Mouse (Mus musculus): ENCODE results near the gene Ric8b.

The Ric8b gene

GRCm38 (mm10) chr10:84963126-84963525 lies 45.7 kb downstream of the Ric8b start:
- no peak for DNase-seq

GRCm38 (mm10) chr10:84963726-84964125 lies 46.3 kb downstream of the Ric8b start:
- DNase-seq = no peak

GRCm38 (mm10) chr10:84966542-84966941 lies 49.1 kb downstream of the Ric8b start:
- no peak for DNase-seq

DNA sequence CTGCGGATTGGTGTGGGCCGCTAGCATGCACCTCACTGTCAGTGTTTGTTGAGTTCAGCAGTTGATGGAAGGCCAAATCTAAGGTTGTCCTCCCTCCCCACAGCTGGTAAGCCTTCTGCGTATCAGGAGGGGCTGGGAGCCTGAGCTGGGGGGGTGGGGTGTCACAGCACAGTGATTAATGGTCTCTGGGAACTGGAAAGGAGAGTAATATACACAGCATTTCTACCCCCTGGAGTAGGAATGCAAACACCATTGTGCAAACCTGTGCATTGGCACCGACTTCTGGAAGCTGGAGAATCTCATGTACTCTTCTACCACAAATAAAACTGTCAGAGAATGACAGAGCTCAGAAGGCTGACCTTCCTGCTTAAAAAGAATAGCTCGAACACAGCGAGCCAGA lies 50.2 kb downstream of the Ric8b start:
- peak; percentile 52 for DNase-seq

- no peak for DNase-seq
These were observed 51.7 kb downstream of the Ric8b start for GRCm38 (mm10) chr10:84968852-84969704.

DNA sequence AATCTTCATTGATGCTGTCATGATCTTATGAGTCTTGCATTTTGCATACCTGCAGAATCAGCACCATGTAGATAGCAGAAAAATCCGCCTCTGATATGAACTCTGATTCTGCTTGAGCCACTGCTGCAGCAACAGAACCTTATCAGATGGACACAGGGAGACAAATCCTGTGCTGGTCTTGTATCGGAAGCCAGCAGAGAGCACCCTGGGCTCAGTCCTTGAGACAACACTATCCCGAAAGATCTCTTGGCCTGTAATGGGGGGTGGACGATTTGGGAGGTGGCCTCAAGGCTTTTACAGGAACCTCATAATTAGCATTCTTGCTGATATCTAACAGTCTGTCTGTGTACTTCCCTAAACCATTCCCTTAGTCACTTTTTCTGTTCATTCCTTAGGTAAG lies 57.8 kb downstream of the Ric8b start:
- DNase-seq = no peak

GRCm38 (mm10) chr10:84976588-84977351 lies 59.4 kb downstream of the Ric8b start:
- no peak for DNase-seq

DNA sequence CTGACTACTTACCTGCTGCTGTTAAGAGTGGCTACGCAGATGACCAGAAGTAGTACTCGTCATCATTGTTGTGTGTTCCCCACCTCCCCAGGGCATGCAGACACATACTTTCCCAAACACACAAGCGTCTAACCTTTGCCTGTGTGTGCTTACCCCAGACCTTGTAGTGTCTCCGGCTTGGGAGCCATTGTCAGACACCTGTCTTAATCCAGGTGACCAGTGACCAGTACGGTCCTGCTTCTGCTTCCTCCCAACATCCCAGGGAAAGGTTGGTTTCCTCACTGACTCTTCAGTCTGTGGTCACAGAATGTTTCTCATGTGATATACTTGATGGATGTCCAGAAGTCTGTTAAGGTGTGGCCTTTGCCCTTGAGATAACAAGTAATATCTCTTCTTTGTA lies 62.9 kb downstream of the Ric8b start:
- DNase-seq = no peak

- no peak for DNase-seq
These were observed 64.0 kb downstream of the Ric8b start for GRCm38 (mm10) chr10:84981441-84981840.

- no peak for DNase-seq
These were observed 65.3 kb downstream of the Ric8b start for GRCm38 (mm10) chr10:84982675-84983074.

GRCm38 (mm10) chr10:84985956-84986355 lies 68.5 kb downstream of the Ric8b start:
- peak; percentile 78 for DNase-seq

DNA sequence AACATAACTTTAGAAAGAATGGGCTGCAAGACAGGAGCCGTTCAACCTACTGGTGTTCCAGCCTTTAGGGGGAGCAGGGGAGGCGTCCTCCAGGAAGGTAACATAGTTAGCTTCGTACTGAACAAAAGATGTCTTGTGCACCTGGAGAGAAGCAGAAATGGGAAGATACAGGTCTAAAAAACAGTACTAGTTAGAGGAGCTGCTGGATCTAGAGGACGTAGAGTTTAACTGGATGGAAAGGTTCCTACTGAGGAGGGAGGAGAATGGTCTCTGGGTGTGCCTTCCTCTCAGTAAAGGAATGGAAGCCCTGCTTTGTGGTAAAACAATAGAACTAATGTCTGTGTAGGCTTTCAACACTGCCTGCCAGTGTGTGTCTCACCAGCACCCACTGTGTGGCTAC lies 70.2 kb downstream of the Ric8b start:
- no peak for DNase-seq

- no peak for DNase-seq
These were observed 71.2 kb downstream of the Ric8b start for GRCm38 (mm10) chr10:84988650-84989049.

DNA sequence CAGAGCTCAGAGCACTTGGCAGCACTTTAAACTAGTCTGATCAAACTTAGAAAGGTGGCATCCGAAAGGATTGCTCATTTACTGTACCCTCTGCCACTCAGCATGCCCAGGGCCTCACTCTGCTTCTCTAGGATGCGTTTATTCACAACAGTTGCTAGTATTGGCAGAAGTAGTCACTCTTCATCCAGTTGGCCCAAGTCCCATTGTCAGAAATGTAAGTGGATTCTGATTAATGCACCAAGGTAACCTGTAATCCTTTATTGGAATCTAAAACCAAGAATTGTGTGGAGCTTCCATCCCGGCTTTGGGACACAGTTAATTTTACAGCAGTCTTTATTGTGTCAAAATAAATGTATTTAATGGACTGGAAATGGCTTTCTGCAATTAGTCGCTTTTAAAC lies 76.9 kb downstream of the Ric8b start:
- DNase-seq = no peak

DNA sequence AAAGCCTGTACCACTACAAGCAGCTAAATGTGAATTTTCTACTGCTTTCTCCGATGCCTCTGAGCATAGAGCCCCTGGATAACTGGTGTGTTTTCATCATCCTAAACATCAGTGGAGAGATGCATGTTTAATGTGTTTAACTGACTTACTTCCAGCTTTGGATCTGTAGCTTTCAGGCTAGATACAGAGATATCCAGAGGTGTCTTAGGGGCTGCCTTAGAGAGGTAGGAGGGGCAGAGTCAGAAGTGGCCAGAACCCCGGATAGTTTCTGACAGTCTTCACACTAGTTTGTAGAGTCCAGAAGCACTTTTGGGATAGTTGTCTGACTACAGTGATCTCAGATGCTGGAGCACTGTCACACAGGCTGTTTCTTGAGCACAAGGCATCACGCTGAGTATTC lies 77.6 kb downstream of the Ric8b start:
- no peak for DNase-seq

DNA sequence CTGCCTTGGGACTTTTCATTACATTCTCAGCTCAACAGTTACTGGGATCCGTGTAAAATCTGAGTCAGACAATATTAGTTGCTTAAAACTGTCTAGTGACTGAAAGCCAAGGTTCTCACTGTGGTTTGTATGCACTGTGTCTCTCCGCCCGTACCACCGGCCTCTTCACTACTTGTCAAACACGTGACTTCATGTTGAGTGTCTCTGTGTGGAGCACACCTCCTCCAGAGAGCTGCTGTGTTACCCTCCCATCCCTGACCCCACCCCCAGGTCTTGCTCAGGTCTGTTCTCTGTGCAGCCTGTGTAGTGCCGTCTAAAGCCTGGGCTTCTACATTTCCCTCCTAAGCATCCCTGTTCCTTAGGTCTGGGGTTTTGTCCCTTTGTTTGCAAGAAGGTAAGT lies 79.0 kb downstream of the Ric8b start:
- DNase-seq = no peak

GRCm38 (mm10) chr10:84997571-84998224 lies 80.3 kb downstream of the Ric8b start:
- DNase-seq = no peak

DNA sequence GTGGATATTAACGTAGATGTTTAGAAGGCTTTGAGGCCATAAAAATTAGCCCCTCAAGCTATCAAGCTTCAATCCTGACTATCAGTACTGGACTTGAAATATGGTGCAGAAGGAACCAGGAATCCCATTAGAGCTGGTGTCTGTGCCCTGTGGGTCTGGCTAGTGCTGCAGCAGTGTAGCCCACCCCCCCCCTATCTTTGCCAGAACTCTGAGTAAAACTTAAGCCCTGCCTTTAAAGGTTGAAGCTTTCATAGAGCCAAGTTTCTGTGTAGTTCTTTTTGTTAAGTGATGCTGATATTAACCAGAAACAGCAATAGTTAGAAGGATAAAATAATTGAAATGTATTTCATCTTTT lies 80.8 kb downstream of the Ric8b start:
- no peak for DNase-seq

GRCm38 (mm10) chr10:85001920-85002319 lies 84.5 kb downstream of the Ric8b start:
- no peak for DNase-seq

GRCm38 (mm10) chr10:85003190-85004026 lies 86.0 kb downstream of the Ric8b start:
- no peak for DNase-seq

GRCm38 (mm10) chr10:85006573-85007310 lies 89.3 kb downstream of the Ric8b start:
- DNase-seq = no peak

Measured in kidney, postnatal 10 days (tissue).